Mouse (Mus musculus) erythroblast, embryonic 14.5 days (primary cell): ENCODE data around the gene Osmr.

Experiments
- GATA1 ChIP-seq: IDR thresholded peaks from 2 replicates; pipeline ENCODE4 v1.6.1; 2012; ENCODE audit warnings: low read length, inconsistent platforms, mixed read lengths
- TAL1 ChIP-seq: IDR thresholded peaks from 3 replicates; pipeline ENCODE4 v1.6.1; 2012; ENCODE audit warnings: low read length, inconsistent platforms, mixed read lengths

DNA sequence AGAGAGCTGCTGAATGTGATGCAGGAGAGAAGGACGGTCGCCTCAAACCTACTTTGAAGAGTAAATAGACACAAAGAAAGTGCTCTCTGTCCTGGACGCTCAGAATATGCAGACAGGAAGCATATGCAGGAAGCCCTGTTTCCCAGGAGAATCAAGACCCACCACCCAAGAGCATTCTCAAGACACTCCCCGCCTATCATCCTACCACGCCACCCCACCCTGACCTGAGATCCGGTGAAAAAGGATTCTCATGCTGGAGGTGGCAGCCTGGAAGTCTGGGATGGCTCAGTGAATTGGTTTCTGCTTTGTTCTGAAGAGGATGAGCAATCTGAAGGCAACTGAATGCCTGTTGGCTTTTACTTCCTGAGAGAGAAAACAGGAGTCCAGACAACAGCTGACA is 26.5 kb upstream of the Osmr start:
- TF ChIP-seq GATA1 (no peak), TAL1 (no peak)
